Mouse (Mus musculus): ENCODE measurements around the gene Tfcp2l1.

Tfcp2l1 gene

GRCm38 (mm10) chr1:118658716-118659115 is 31.0 kb downstream of the Tfcp2l1 start:
- DNase-seq = no peak

- DNase-seq = no peak
These were observed 33.2 kb downstream of the Tfcp2l1 start for GRCm38 (mm10) chr1:118660880-118661465.

GRCm38 (mm10) chr1:118663062-118663461 is 35.3 kb downstream of the Tfcp2l1 start:
- no peak for DNase-seq

GRCm38 (mm10) chr1:118667536-118667935 is 39.8 kb downstream of the Tfcp2l1 start:
- DNase-seq = no peak

- no peak for DNase-seq
These were observed 44.5 kb downstream of the Tfcp2l1 start for GRCm38 (mm10) chr1:118672196-118672595.

GRCm38 (mm10) chr1:118674176-118674575 is 46.4 kb downstream of the Tfcp2l1 start:
- no peak for DNase-seq

- DNase-seq = no peak
These were observed 54.2 kb downstream of the Tfcp2l1 start for GRCm38 (mm10) chr1:118681980-118682379.

- no peak for DNase-seq
These were observed 55.9 kb downstream of the Tfcp2l1 start for GRCm38 (mm10) chr1:118683686-118684085.

- DNase-seq = no peak
These were observed 60.0 kb downstream of the Tfcp2l1 start for GRCm38 (mm10) chr1:118687726-118688125.

GRCm38 (mm10) chr1:118689830-118690229 is 62.1 kb downstream of the Tfcp2l1 start:
- DNase-seq = no peak

GRCm38 (mm10) chr1:118694436-118694835 is 66.7 kb downstream of the Tfcp2l1 start:
- DNase-seq = no peak

GRCm38 (mm10) chr1:118697906-118698305 is 70.2 kb downstream of the Tfcp2l1 start:
- DNase-seq = no peak

GRCm38 (mm10) chr1:118699118-118699890 is 71.6 kb downstream of the Tfcp2l1 start:
- no peak for DNase-seq

GRCm38 (mm10) chr1:118699961-118700360 is 72.2 kb downstream of the Tfcp2l1 start:
- DNase-seq = no peak

- DNase-seq = no peak
These were observed 83.9 kb downstream of the Tfcp2l1 start for GRCm38 (mm10) chr1:118711606-118712005.

- DNase-seq = no peak
These were observed 88.5 kb downstream of the Tfcp2l1 start for GRCm38 (mm10) chr1:118716225-118716624.

GRCm38 (mm10) chr1:118718055-118718454 is 90.3 kb downstream of the Tfcp2l1 start:
- no peak for DNase-seq

GRCm38 (mm10) chr1:118719699-118720098 is 92.0 kb downstream of the Tfcp2l1 start:
- DNase-seq = no peak

- DNase-seq = no peak
These were observed 92.8 kb downstream of the Tfcp2l1 start for GRCm38 (mm10) chr1:118720474-118721095.

- DNase-seq = no peak
These were observed 99.3 kb downstream of the Tfcp2l1 start for GRCm38 (mm10) chr1:118727075-118727474.

GRCm38 (mm10) chr1:118728796-118729195 is 101.1 kb downstream of the Tfcp2l1 start:
- DNase-seq = no peak

All from thymus, postnatal 25 days (tissue).